Mouse (Mus musculus) forebrain, embryonic 10.5 days (tissue): ENCODE results near the gene Astn2. TPM values are rescaled to one million over a fixed set of nuclear protein-coding genes. Genes with fewer than 3 reads are reported as not detected.

Experiments
- DNase-seq: peaks from one replicate; pipeline ENCODE4 v3.0.0-alpha.2; 2017; ENCODE audit warnings: low spot score; ENCODE audit errors: extremely low spot score
- H3K27ac ChIP-seq: fragments of 300-500 bp; sonication (generic); 2 replicates; pipeline ENCODE4 v1.5.1; 2016; ENCODE audit warnings: mild to moderate bottlenecking
- H3K27me3 ChIP-seq: fragments of 300-500 bp; sonication (generic); 2 replicates; pipeline ENCODE4 v1.6.1; 2016; ENCODE audit warnings: mild to moderate bottlenecking; ENCODE audit not compliant: poor library complexity, severe bottlenecking
- H3K36me3 ChIP-seq: fragments of 300-500 bp; sonication (generic); replicated peaks from 2 replicates; pipeline ENCODE4 v1.6.1; 2016; ENCODE audit warnings: mild to moderate bottlenecking, moderate library complexity
- H3K4me1 ChIP-seq: fragments of 300-500 bp; sonication (generic); 2 replicates; pipeline ENCODE4 v1.6.1; 2016
- H3K4me3 ChIP-seq: fragments of 300-500 bp; sonication (generic); 2 replicates; pipeline ENCODE4 v1.5.1; 2016; ENCODE audit warnings: mild to moderate bottlenecking, moderate library complexity
- H3K9me3 ChIP-seq: fragments of 300-500 bp; sonication (generic); 2 replicates; pipeline ENCODE4 v1.6.1; 2016; ENCODE audit warnings: mild to moderate bottlenecking, moderate library complexity
- WGBS: fragments of 180-500 bp; shearing (Covaris S2); methylation state at CpG from one replicate; pipeline ENCODE4 v1.1.7; 2016; 5-methylcytosine and 5-hydroxymethylcytosine counted together
- polyA plus RNA-seq: library from polyadenylated mRNA; unstranded; fragments of >200 nt; fragmentation: Nextera tagmentation; extraction: Ambion mirVana; gene quantifications from 2 replicates; pipeline ENCODE4 v1.2.1, GENCODE M21; 2016

Astn2 gene
- polyA plus RNA-seq, 1 experiment from 2014 or later = 0.27 TPM

- Histone ChIP-seq H3K27me3 (peaks cover 73% of the 10 kb centered on the region), H3K27ac (peak overlapping the region; percentile 3; the same call in 1 of the 2 replicates), H3K36me3 (no peaks in the 10 kb centered on the region), H3K9me3 (no peaks in the 10 kb centered on the region), H3K4me3 (no peak overlapping the region), H3K4me1 (peaks cover 25% of the 10 kb centered on the region)
- WGBS = 21% methylated on average over 9 of the region's 9 CpGs
- DNase-seq = peak; percentile 45
Measured at GRCm38 (mm10) chr4:65839550-65840000, 564.8 kb downstream of the Astn2 start.

- Histone ChIP-seq H3K27ac (peak overlapping the region; percentile 3; the same call in 1 of the 2 replicates), H3K4me1 (peaks cover 25% of the 10 kb centered on the region), H3K9me3 (no peaks in the 10 kb centered on the region), H3K4me3 (no peak overlapping the region), H3K36me3 (no peaks in the 10 kb centered on the region), H3K27me3 (peaks cover 77% of the 10 kb centered on the region)
- DNase-seq = no peak
- WGBS = 71% methylated on average over 4 of the region's 4 CpGs
Measured at GRCm38 (mm10) chr4:65838781-65839180, 565.6 kb downstream of the Astn2 start.

GRCm38 (mm10) chr4:65832971-65833370 lies 571.4 kb downstream of the Astn2 start:
- no peak for DNase-seq
- Histone ChIP-seq H3K9me3 (no peaks in the 10 kb centered on the region), H3K4me1 (peaks cover 8% of the 10 kb centered on the region), H3K27ac (no peak overlapping the region), H3K27me3 (peaks cover 66% of the 10 kb centered on the region), H3K36me3 (no peaks in the 10 kb centered on the region), H3K4me3 (no peak overlapping the region)
- 89% methylated on average over 1 of the region's 1 CpGs for WGBS

GRCm38 (mm10) chr4:65831872-65832271 lies 572.5 kb downstream of the Astn2 start:
- H3K4me3 ChIP-seq = no peak overlapping the region
- WGBS = 87% methylated on average over 3 of the region's 3 CpGs
- H3K27ac ChIP-seq = no peak overlapping the region
- no peaks in the 10 kb centered on the region for H3K9me3 ChIP-seq
- no peaks in the 10 kb centered on the region for H3K36me3 ChIP-seq
- H3K27me3 ChIP-seq = peaks cover 55% of the 10 kb centered on the region
- DNase-seq = no peak
- H3K4me1 ChIP-seq = peaks cover 8% of the 10 kb centered on the region

GRCm38 (mm10) chr4:65830495-65830894 lies 573.9 kb downstream of the Astn2 start:
- Histone ChIP-seq H3K9me3 (no peaks in the 10 kb centered on the region), H3K27ac (no peak overlapping the region), H3K4me1 (peaks cover 8% of the 10 kb centered on the region), H3K4me3 (no peak overlapping the region), H3K36me3 (no peaks in the 10 kb centered on the region), H3K27me3 (peaks cover 41% of the 10 kb centered on the region)
- WGBS = 3% methylated on average over 3 of the region's 3 CpGs
- DNase-seq = no peak

- H3K36me3 ChIP-seq = no peaks in the 10 kb centered on the region
- 89% methylated on average over 2 of the region's 2 CpGs for WGBS
- no peak overlapping the region for H3K27ac ChIP-seq
- H3K9me3 ChIP-seq = no peaks in the 10 kb centered on the region
- peaks cover 10% of the 10 kb centered on the region; the same call in 1 of the 2 replicates for H3K4me1 ChIP-seq
- no peak overlapping the region for H3K4me3 ChIP-seq
- DNase-seq = no peak
- no peaks in the 10 kb centered on the region for H3K27me3 ChIP-seq
Measured at GRCm38 (mm10) chr4:65821070-65821469, 583.3 kb downstream of the Astn2 start.

GRCm38 (mm10) chr4:65820236-65820635 lies 584.2 kb downstream of the Astn2 start:
- Histone ChIP-seq H3K36me3 (no peaks in the 10 kb centered on the region), H3K4me1 (peaks cover 10% of the 10 kb centered on the region; the same call in 1 of the 2 replicates), H3K27me3 (no peaks in the 10 kb centered on the region), H3K27ac (no peak overlapping the region), H3K9me3 (no peaks in the 10 kb centered on the region), H3K4me3 (no peak overlapping the region)
- 76% methylated on average over 2 of the region's 2 CpGs for WGBS
- no peak for DNase-seq

GRCm38 (mm10) chr4:65819835-65820234 lies 584.6 kb downstream of the Astn2 start:
- no peak overlapping the region for H3K27ac ChIP-seq
- no peaks in the 10 kb centered on the region for H3K9me3 ChIP-seq
- no peaks in the 10 kb centered on the region for H3K27me3 ChIP-seq
- H3K36me3 ChIP-seq = no peaks in the 10 kb centered on the region
- no peak overlapping the region for H3K4me3 ChIP-seq
- 73% methylated on average over 3 of the region's 3 CpGs for whole genome bisulfite sequencing
- H3K4me1 ChIP-seq = peaks cover 10% of the 10 kb centered on the region; the same call in 1 of the 2 replicates
- no peak for DNase-seq

GRCm38 (mm10) chr4:65814176-65814535 lies 590.3 kb downstream of the Astn2 start:
- H3K4me1 ChIP-seq = no peaks in the 10 kb centered on the region
- 96% methylated on average over 2 of the region's 2 CpGs for WGBS
- no peak for DNase-seq
- H3K9me3 ChIP-seq = no peaks in the 10 kb centered on the region
- no peak overlapping the region for H3K27ac ChIP-seq
- H3K27me3 ChIP-seq = no peaks in the 10 kb centered on the region
- H3K4me3 ChIP-seq = no peak overlapping the region
- H3K36me3 ChIP-seq = no peaks in the 10 kb centered on the region

- 93% methylated on average over 1 of the region's 1 CpGs for WGBS
- no peaks in the 10 kb centered on the region for H3K27me3 ChIP-seq
- no peaks in the 10 kb centered on the region for H3K9me3 ChIP-seq
- no peak overlapping the region for H3K27ac ChIP-seq
- no peaks in the 10 kb centered on the region for H3K4me1 ChIP-seq
- no peak overlapping the region for H3K4me3 ChIP-seq
- DNase-seq = no peak
- no peaks in the 10 kb centered on the region for H3K36me3 ChIP-seq
Measured at GRCm38 (mm10) chr4:65813500-65814175, 590.8 kb downstream of the Astn2 start.

GRCm38 (mm10) chr4:65807341-65807740 lies 597.1 kb downstream of the Astn2 start:
- Histone ChIP-seq H3K36me3 (no peaks in the 10 kb centered on the region), H3K4me1 (peaks cover 6% of the 10 kb centered on the region), H3K4me3 (no peak overlapping the region), H3K27me3 (no peaks in the 10 kb centered on the region), H3K27ac (no peak overlapping the region), H3K9me3 (no peaks in the 10 kb centered on the region)
- DNase-seq = no peak
- WGBS = 78% methylated on average over 3 of the region's 3 CpGs

- no peak overlapping the region for H3K27ac ChIP-seq
- H3K36me3 ChIP-seq = no peaks in the 10 kb centered on the region
- no peaks in the 10 kb centered on the region for H3K9me3 ChIP-seq
- WGBS = 76% methylated on average over 3 of the region's 3 CpGs
- H3K4me1 ChIP-seq = peaks cover 6% of the 10 kb centered on the region
- no peaks in the 10 kb centered on the region for H3K27me3 ChIP-seq
- H3K4me3 ChIP-seq = no peak overlapping the region
- no peak for DNase-seq
Measured at GRCm38 (mm10) chr4:65801204-65801603, 603.2 kb downstream of the Astn2 start.

GRCm38 (mm10) chr4:65791051-65791450 lies 613.4 kb downstream of the Astn2 start:
- no peaks in the 10 kb centered on the region for H3K9me3 ChIP-seq
- H3K27ac ChIP-seq = no peak overlapping the region
- no peaks in the 10 kb centered on the region for H3K4me1 ChIP-seq
- DNase-seq = no peak
- H3K36me3 ChIP-seq = no peaks in the 10 kb centered on the region
- no peak overlapping the region for H3K4me3 ChIP-seq
- H3K27me3 ChIP-seq = no peaks in the 10 kb centered on the region
